In genomic region chr1:173414631-173415030, GRCm38 (mm10) we compare ENCODE assay signal across 21 mouse cellular contexts.
"Had no signal": no experiment of that assay in that cellular context is flagged by ENCODE, and none has a peak within 500 bp of the region (broad histone marks: within the 10 kb centered on the region; RNA-seq: fewer than 3 reads in every experiment).

No protein-coding gene starts in this region.

- H3K27me3 ChIP-seq: hindbrain, embryonic 15.5 days; limb, embryonic 15.5 days; lung, embryonic 15.5 days; neural tube, embryonic 13.5 days; stomach, embryonic 15.5 days had no signal

- ATAC-seq: intestine, postnatal 0 days had no signal

- H3K4me2 ChIP-seq: hindbrain, embryonic 15.5 days; limb, embryonic 15.5 days; lung, embryonic 15.5 days; neural tube, embryonic 13.5 days; stomach, embryonic 15.5 days had no signal

- H3K27ac ChIP-seq: hindbrain, embryonic 15.5 days; kidney, postnatal 0 days; layer of hippocampus, adult 2 months; left cerebral cortex, adult 2 months; limb, embryonic 15.5 days; liver, embryonic 14.5 days; lung, embryonic 15.5 days; neural tube, embryonic 13.5 days; stomach, embryonic 15.5 days had no signal

- H3K36me3 ChIP-seq: hindbrain, embryonic 15.5 days; limb, embryonic 15.5 days; lung, embryonic 15.5 days; neural tube, embryonic 13.5 days; stomach, embryonic 15.5 days had no signal

- DNase-seq: kidney, adult 2 months; kidney, postnatal 25 days; layer of hippocampus, postnatal 36 days; lung, adult 18-20 months; lung, postnatal 10 days; lung, postnatal 36 days; midbrain, embryonic 14.5 days; right cerebral cortex, adult 18-20 months; right cerebral cortex, postnatal 14 days; spleen, adult 18-20 months; thymus, postnatal 25 days had no signal

- H3K4me3 ChIP-seq: hindbrain, embryonic 15.5 days; layer of hippocampus, adult 2 months; left cerebral cortex, adult 2 months; limb, embryonic 15.5 days; lung, embryonic 15.5 days; neural tube, embryonic 13.5 days; stomach, embryonic 15.5 days had no signal

- H3K9ac ChIP-seq: hindbrain, embryonic 15.5 days; limb, embryonic 15.5 days; liver, embryonic 14.5 days; lung, embryonic 15.5 days; neural tube, embryonic 13.5 days; stomach, embryonic 15.5 days had no signal

- H3K4me1 ChIP-seq: hindbrain, embryonic 15.5 days; lung, embryonic 15.5 days; neural tube, embryonic 13.5 days; stomach, embryonic 15.5 days had no signal

- H3K9me3 ChIP-seq: hindbrain, embryonic 15.5 days; limb, embryonic 15.5 days; lung, embryonic 15.5 days; neural tube, embryonic 13.5 days; stomach, embryonic 15.5 days had no signal
